Mouse (Mus musculus) left cerebral cortex, adult 8-10 months (tissue): ENCODE results near the gene Slc5a2. TPM values are rescaled to one million over a fixed set of nuclear protein-coding genes. Genes with fewer than 3 reads are reported as not detected.
A peak's percentile ranks its signal among the peaks of the same experiment; 100 is the strongest.

Experiments used
- DNase-seq, 2 experiments: peaks; one replicate each; pipeline ENCODE4 v3.0.0; 2022; ENCODE audit warnings: low spot score in 2 of 2
- total RNA-seq, 4 experiments: library from RNA; stranded (reverse); gene quantifications; 2 replicates each; pipeline ENCODE4 v1.2.4; 2022

The Slc5a2 gene
- total RNA-seq: not detected

DNA sequence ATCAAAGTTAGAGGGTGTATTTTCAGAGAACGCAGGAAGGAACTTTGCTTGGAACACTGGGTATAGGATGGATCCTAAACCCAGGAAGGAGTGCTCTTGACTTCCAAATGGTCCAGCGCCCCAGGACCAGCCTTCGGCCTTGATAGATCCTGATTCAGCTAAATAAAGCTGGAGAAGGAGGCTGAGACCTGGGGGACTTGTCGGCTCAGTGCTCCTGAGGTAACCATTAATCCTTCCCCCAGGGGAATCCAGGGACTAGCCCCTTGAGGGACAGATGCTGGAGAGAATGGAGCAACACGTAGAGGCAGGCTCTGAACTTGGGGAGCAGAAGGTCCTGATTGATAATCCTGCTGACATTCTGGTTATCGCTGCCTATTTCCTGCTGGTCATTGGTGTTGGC is at the start of gene Slc5a2:
TSS of gene Slc5a2 (plus strand) at position 247 of the 400 bp plus-strand sequence.
- no peak for DNase-seq

- no peak for DNase-seq
Measured at GRCm38 (mm10) chr7:128219952-128220351, 45.5 kb upstream of the Slc5a2 start.

DNA sequence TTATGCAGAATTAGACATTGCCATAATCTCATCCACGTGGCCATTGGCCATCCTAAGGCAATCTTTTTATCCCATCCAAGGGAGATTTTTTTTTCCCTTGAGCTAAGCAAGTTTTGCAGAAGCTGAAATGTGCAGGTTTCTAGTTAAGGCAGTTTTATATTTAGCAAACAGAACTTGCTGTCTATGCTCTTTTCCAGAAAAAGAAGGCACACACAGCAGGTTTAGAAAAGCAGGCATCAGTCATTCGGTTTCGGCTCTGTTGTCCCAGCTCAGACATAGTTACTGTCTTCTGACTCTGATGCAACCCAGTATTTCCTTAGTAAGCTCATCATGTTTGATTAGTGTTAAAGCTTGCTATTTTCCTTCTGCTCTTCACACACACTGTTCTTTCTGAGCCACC is 44.5 kb upstream of the Slc5a2 start:
- no peak for DNase-seq

DNA sequence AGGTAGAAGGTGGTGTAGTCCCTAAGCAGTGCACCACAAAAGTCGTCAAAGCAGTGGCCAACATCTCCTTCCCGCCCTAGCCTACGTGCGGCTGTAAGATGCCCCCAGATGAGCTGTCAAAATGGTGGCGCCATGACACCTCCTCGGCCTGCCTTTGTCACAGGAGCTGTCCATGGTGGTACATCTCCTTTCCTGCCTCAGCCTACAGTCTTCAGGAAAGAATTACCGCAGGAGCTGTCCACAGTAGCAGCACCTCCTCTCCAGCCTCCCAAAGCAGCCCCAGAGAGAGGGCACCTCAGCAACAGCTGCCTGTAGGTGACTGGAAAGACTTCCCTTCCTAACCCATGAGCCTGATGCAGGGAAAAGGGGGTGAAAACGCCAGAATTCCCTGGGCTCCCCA is 33.7 kb upstream of the Slc5a2 start:
- no peak for DNase-seq

DNA sequence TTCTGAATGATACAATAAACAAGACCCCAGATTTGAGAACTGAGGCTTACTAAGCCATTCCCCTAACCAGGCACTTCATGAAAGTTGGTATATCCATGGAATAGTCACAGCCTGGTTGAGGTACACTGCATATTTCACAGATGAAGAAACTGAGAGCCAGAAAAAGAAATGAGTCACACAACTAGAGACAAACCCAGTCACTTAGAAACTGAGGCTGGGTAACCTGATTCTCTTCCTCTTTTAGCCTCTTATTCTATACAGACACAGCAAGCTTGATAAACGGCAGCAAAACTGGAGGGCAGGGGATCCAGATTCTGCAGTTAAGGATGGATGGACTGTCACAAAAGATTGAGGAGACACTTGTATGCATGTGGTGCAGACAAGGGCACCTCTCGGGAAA is 30.7 kb upstream of the Slc5a2 start:
- no peak for DNase-seq

DNA sequence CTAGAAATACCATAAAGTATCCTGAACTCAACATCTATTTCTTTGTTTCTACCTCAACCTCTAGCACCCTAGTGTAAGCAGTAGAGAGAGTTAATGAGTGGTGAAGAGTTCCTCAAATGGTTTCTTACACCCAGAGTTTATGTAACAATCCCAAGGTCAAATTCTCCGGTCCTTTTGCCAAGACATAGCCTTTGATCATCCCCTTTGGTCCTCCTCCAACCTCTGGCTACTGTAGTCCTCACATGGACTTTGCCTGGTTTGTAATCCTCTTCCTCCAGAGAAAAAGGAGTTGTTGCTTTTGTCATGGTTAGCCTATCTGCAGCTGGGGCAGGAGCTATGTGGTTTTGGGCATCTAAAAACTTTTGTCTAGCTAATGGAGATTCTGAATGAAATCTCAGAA is 30.0 kb upstream of the Slc5a2 start:
- DNase-seq: no peak

- no peak for DNase-seq
Measured at GRCm38 (mm10) chr7:128236426-128236825, 29.0 kb upstream of the Slc5a2 start.

GRCm38 (mm10) chr7:128236856-128237592 is 28.4 kb upstream of the Slc5a2 start, which contains the start of gene Armc5:
TSS of gene Armc5 (plus strand) at chr7:128237342.
- peak; percentile 72 to 85 for DNase-seq

- DNase-seq: no peak
Measured at GRCm38 (mm10) chr7:128237593-128237926, 27.9 kb upstream of the Slc5a2 start.

- DNase-seq: peak; percentile 97 to 99
Measured at GRCm38 (mm10) chr7:128237927-128238778, 27.3 kb upstream of the Slc5a2 start, which contains the start of gene 9130023H24Rik. TSS of gene 9130023H24Rik (minus strand) at chr7:128238031.

DNA sequence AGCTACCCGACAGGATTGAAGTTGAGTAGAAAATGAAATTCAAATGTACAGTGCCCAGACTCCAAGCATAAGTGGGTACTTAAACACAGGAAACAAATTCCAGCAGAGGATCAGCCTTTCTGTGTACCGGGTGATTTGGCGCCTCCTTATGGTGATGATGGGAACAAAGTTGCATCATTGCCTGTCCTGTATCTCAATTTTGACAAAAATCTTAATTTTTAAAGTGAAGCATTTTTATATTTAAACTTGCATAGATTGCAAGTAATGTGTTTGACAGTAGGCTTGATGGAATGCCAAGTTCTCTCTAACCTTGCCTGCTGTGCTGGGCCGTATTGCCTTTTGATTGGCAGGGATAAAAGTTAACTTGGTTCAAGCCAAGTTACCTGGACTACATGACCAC is 26.5 kb upstream of the Slc5a2 start:
- no peak for DNase-seq

DNA sequence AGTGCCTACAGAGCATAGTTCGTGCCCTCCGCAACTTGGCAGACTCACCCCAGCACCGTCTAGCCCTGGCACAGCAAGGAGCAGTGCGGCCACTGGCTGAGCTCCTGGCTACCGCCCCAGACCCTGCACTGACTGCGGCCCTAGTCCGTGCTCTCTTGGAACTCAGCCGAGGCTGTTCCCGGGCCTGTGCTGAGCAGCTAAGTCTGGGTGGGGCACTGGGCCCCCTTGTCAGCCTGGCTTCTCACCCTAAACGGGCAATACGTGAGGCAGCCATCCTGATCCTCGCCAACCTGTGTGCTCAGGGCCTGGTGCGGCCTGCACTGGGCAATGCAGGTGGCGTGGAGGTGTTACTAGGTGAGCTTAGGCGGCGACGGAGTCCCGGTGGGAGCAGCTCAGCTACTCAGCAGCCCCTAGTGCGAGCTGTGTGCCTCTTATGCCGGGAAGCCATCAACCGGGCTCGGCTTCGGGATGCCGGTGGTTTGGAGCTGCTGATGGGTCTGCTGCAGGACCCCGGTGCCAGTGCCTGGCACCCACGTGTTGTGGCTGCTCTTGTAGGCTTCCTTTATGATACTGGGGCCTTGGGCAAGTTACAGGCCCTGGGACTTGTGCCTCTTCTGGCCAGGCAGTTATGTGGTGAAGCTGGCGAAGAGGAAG is 25.2 kb upstream of the Slc5a2 start:
- no peak for DNase-seq

- DNase-seq: no peak
Measured at GRCm38 (mm10) chr7:128242331-128242730, 23.1 kb upstream of the Slc5a2 start.

- no peak for DNase-seq
Measured at GRCm38 (mm10) chr7:128243921-128244320, 21.5 kb upstream of the Slc5a2 start.

GRCm38 (mm10) chr7:128244410-128245025 is 20.9 kb upstream of the Slc5a2 start:
- no peak for DNase-seq

GRCm38 (mm10) chr7:128245547-128245946 is 19.9 kb upstream of the Slc5a2 start:
- no peak for DNase-seq

GRCm38 (mm10) chr7:128246496-128247391 is 18.7 kb upstream of the Slc5a2 start, which contains the start of gene Tgfb1i1:
TSS of gene Tgfb1i1 (plus strand) at chr7:128246812.
- DNase-seq: peak in 1 of 2 experiments; percentile 33

DNA sequence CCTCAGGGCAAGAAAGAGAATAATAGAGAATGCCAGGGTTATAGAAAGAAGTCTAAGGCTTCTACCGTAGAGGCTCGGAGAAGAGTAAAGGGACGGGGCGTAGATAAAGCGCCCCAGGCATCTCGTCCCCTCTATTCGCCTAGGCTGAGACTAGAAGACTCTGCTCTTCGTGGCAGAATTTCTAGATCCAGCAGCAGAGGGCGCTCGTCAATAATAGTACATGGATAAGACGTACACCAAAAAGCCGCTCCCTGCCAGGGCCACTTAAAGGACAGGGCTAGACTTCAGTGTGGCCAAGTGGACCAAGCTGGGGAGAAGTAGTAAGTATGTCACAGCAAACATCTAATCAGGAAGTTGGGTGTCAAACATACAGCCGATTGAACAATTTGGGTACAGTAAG is 18.0 kb upstream of the Slc5a2 start:
- peak; percentile 68 to 75 for DNase-seq

DNA sequence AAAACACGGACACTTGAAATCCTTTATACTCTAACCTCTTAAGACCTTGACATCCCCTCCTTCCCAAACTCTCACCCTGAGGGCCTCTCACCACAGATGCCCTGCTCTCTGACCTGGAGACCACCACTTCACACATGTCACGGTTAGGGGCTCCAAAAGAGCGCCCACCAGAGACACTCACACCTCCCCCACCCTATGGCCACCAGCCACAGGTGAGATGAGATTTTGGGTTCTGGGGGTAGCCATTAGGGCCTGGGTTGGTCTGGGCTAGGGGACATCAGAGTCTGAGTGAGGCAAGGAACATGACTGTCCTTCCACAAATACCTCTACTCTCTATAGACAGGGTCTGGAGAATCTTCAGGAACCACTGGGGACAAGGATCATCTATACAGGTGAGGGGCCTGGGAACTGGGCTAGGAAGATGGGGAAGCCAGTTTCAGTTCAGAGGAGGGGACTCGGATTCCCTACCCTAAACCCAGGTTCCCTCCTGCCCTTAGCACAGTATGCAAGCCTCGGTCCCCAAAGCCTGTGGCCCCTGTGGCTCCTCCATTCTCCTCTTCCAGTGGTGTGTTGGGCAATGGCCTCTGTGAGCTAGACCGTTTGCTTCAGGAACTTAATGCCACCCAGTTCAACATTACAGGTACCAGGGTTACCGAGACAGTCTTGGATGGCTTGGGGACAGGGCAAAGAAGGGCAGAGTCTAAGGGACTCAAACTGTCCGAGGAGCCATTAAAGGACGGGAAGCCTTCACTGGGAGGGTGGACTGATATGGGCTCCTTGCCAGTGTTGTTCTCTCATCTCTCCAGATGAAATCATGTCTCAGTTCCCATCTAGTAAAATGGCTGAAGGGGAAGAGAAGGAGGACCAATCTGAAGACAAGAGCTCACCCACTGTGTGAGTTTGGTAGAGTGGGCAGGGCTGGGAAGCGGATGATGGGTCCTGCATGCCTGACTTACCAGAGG is 17.1 kb upstream of the Slc5a2 start:
- no peak for DNase-seq
